Comparison of ENCODE assay signal across 10 mouse cellular contexts in genomic region chr7:79194560-79195413, GRCm38 (mm10). TPM values are rescaled to one million over a fixed set of nuclear protein-coding genes. Genes with fewer than 3 reads are reported as not detected.
A peak's percentile ranks its signal among the peaks of the same experiment; 100 is the strongest.
DNase-seq lines count a peak whose midpoint lies in the region; ATAC-seq lines count a peak whose summit lies in the region.
"Had no signal": no experiment of that assay in that cellular context is flagged by ENCODE, and none has a peak within 500 bp of the region (broad histone marks: within the 10 kb centered on the region; RNA-seq: fewer than 3 reads in every experiment).

No protein-coding gene starts in this region.

- H3K36me3 ChIP-seq in hindbrain, embryonic 16.5 days (ENCODE audit: control insufficient read depth, insufficient read depth, low read length): no peaks in the 10 kb centered on the region
- no peaks in the 10 kb centered on the region for H3K36me3 ChIP-seq in midbrain, embryonic 14.5 days (ENCODE audit: control insufficient read depth, insufficient read depth, low read length)

- H3K9me3 ChIP-seq in hindbrain, embryonic 16.5 days (ENCODE audit: control insufficient read depth, low read length): no peaks in the 10 kb centered on the region
- H3K9me3 ChIP-seq in midbrain, embryonic 14.5 days (ENCODE audit: control insufficient read depth, low read length): no peaks in the 10 kb centered on the region

- DNase-seq in lung, postnatal 14 days: peak; percentile 24
- DNase-seq in lung, adult 18-20 months: no peak
- DNase-seq in cerebellum, adult 9-10 months: peak; percentile 57
- DNase-seq in midbrain, embryonic 14.5 days: peak; percentile 65
- no peak for DNase-seq in spleen, postnatal 10 days (ENCODE audit: low spot score in 2 of 2)
- no peak for DNase-seq in T-cell, adult 2 months (ENCODE audit: low spot score)
- DNase-seq: lung, embryonic 14.5 days had no signal

- peak overlapping the region; percentile 9 for H3K9ac ChIP-seq in hindbrain, embryonic 16.5 days (ENCODE audit: low read depth, low read length)
- no peak overlapping the region for H3K9ac ChIP-seq in midbrain, embryonic 14.5 days (replicated peaks; ENCODE audit: low read length)
- H3K9ac ChIP-seq: lung, embryonic 14.5 days had no signal

- peak overlapping the region; percentile 5; the same call in 1 of the 2 replicates for H3K4me2 ChIP-seq in hindbrain, embryonic 16.5 days (ENCODE audit: low read length)
- H3K4me2 ChIP-seq in midbrain, embryonic 14.5 days (ENCODE audit: low read length): no peak overlapping the region
- H3K4me2 ChIP-seq: lung, embryonic 14.5 days had no signal

- WGBS in hindbrain, embryonic 16.5 days: 37% methylated on average over 16 of the region's 16 CpGs
- 69% methylated on average over 16 of the region's 16 CpGs for WGBS in midbrain, embryonic 14.5 days

- ATAC-seq in hindbrain, embryonic 16.5 days: peak; percentile 98
- peak; percentile 80 for ATAC-seq in midbrain, embryonic 14.5 days (ENCODE audit: low FRiP score, low TSS enrichment)
- ATAC-seq in CD4-positive, CD25-positive, alpha-beta regulatory T cell, adult 4 months: no peak
- ATAC-seq: Patski had no signal

- H3K27me3 ChIP-seq in hindbrain, embryonic 16.5 days (replicated peaks; ENCODE audit: control insufficient read depth, insufficient read depth, low read length): no peaks in the 10 kb centered on the region
- H3K27me3 ChIP-seq in midbrain, embryonic 14.5 days (ENCODE audit: control insufficient read depth, insufficient read depth, low read length): no peaks in the 10 kb centered on the region
- H3K27me3 ChIP-seq: Patski had no signal

- no peaks in the 10 kb centered on the region; the same call in 1 of the 2 replicates for H3K4me1 ChIP-seq in hindbrain, embryonic 16.5 days (ENCODE audit: control insufficient read depth, insufficient read depth, low read depth, low read length)
- 0 out of 2 replicates have a peak, but pooled peaks cover 3% of the 10 kb centered on the region for H3K4me1 ChIP-seq in midbrain, embryonic 14.5 days (ENCODE audit: control insufficient read depth, insufficient read depth, low read length)

- H3K4me3 ChIP-seq in hindbrain, embryonic 16.5 days (ENCODE audit: low read length): no peak overlapping the region
- H3K4me3 ChIP-seq in midbrain, embryonic 14.5 days (replicated peaks; ENCODE audit: low read depth, low read length): no peak overlapping the region

- H3K27ac ChIP-seq in hindbrain, embryonic 16.5 days (ENCODE audit: low read depth, low read length): peak overlapping the region; percentile 64
- H3K27ac ChIP-seq in midbrain, embryonic 14.5 days (replicated peaks; ENCODE audit: low read depth, low read length): 0 out of 2 replicates have a peak overlapping the region, but pooled peaks have one; percentile 15

RNA-seq across cellular contexts. Expression of gene Mfge8, which starts 45.9 kb away (rescaled TPM):
- 281 and 351 TPM in 2 replicates for polyA plus RNA-seq in hindbrain, embryonic 16.5 days (2015; fragmentation: Nextera tagmentation; extraction: Ambion mirVana)
- polyA plus RNA-seq in midbrain, embryonic 14.5 days (2014; fragmentation: Nextera tagmentation; extraction: Ambion mirVana): 93.5 and 112 TPM in 2 replicates
- 10 to 100 TPM; 17.4 to 29.5 TPM for polyA plus RNA-seq in CD4-positive, CD25-positive, alpha-beta regulatory T cell, adult 4 months (2017; shearing (Covaris generic))

Comparison
In these comparisons a context has a peak if more than half of its experiments do, and no peak if none do; other contexts are left out.
1. DNase-seq: peak in lung, postnatal 14 days (single experiment), cerebellum, adult 9-10 months (single experiment) and midbrain, embryonic 14.5 days (single experiment); none in lung, adult 18-20 months (0 of 2), spleen, postnatal 10 days (0 of 2) and T-cell, adult 2 months (single experiment).